Comparison of ENCODE assay signal across 13 mouse cellular contexts in the genomic region with DNA sequence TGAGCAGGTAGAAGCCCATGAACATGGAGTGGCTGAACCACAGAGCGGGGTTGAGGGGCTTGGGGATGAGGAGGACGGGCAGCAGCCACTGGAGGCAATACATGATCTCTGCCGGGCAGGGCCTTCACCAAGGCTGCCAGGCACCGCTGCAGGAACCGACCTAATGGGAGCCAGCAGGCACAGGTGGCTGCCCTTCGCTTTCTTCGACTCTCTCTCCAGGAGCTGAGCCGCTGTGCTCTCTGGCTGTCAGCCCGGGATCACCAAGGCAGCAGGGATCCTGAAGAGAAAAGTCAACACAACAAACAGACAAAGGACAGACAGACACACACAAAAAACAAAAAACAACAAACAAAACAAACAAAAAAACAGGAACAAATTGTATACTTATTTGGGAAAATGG. TPM values are rescaled to one million over a fixed set of nuclear protein-coding genes. Genes with fewer than 3 reads are reported as not detected.
DNase-seq lines count a peak whose midpoint lies in the region; ATAC-seq and TF ChIP-seq lines count a peak whose summit lies in the region.
"Had no signal": no experiment of that assay in that cellular context is flagged by ENCODE, and none has a peak within 500 bp of the region (broad histone marks: within the 10 kb centered on the region; RNA-seq: fewer than 3 reads in every experiment).

No protein-coding gene starts in this region.

- no peak overlapping the region for H3K4me3 ChIP-seq in forebrain, embryonic 12.5 days (replicated peaks)
- H3K4me3 ChIP-seq in forebrain, postnatal 0 days (ENCODE audit: low read depth, low read length): no peak overlapping the region
- no peak overlapping the region for H3K4me3 ChIP-seq in midbrain, embryonic 14.5 days (replicated peaks; ENCODE audit: low read depth, low read length)
- H3K4me3 ChIP-seq in midbrain, embryonic 11.5 days (ENCODE audit: low read depth, low read length): no peak overlapping the region
- H3K4me3 ChIP-seq in gastrocnemius, adult 2 months: 0 out of 2 replicates have a peak overlapping the region, but pooled peaks have one; percentile 3
- H3K4me3 ChIP-seq: embryonic facial prominence, embryonic 12.5 days had no signal

- 72% methylated on average over 9 of the region's 9 CpGs for WGBS in forebrain, embryonic 12.5 days
- 69% methylated on average over 9 of the region's 9 CpGs for WGBS in forebrain, postnatal 0 days
- WGBS in midbrain, embryonic 14.5 days: 68% methylated on average over 9 of the region's 9 CpGs
- 70% methylated on average over 9 of the region's 9 CpGs for WGBS in midbrain, embryonic 11.5 days

- 0 out of 2 replicates have a peak overlapping the region, but pooled peaks have one; percentile 36 for H3K27ac ChIP-seq in forebrain, embryonic 12.5 days
- no peak overlapping the region for H3K27ac ChIP-seq in forebrain, postnatal 0 days (ENCODE audit: low read depth, low read length)
- peak overlapping the region; percentile 93; the same call in 1 of the 2 replicates for H3K27ac ChIP-seq in midbrain, embryonic 14.5 days (replicated peaks; ENCODE audit: low read depth, low read length)
- no peak overlapping the region for H3K27ac ChIP-seq in midbrain, embryonic 11.5 days (ENCODE audit: low read depth, low read length)
- H3K27ac ChIP-seq in gastrocnemius, adult 2 months: peak overlapping the region; percentile 78
- H3K27ac ChIP-seq: embryonic facial prominence, embryonic 12.5 days; liver, embryonic 14.5 days had no signal

- H3K9me3 ChIP-seq in forebrain, embryonic 12.5 days: peaks cover 33% of the 10 kb centered on the region
- peaks cover 17% of the 10 kb centered on the region for H3K9me3 ChIP-seq in forebrain, postnatal 0 days (ENCODE audit: low read length)
- H3K9me3 ChIP-seq in midbrain, embryonic 14.5 days (ENCODE audit: control insufficient read depth, low read length): peaks cover 34% of the 10 kb centered on the region
- peaks cover 21% of the 10 kb centered on the region for H3K9me3 ChIP-seq in midbrain, embryonic 11.5 days (ENCODE audit: control insufficient read depth, low read length)

- no peak overlapping the region for H3K4me2 ChIP-seq in forebrain, embryonic 12.5 days
- H3K4me2 ChIP-seq in forebrain, postnatal 0 days (ENCODE audit: low read depth): no peak overlapping the region
- no peak overlapping the region for H3K4me2 ChIP-seq in midbrain, embryonic 14.5 days (ENCODE audit: low read length)
- H3K4me2 ChIP-seq in midbrain, embryonic 11.5 days: no peak overlapping the region
- H3K4me2 ChIP-seq: embryonic facial prominence, embryonic 12.5 days had no signal

- no peaks in the 10 kb centered on the region for H3K27me3 ChIP-seq in forebrain, embryonic 12.5 days
- H3K27me3 ChIP-seq in forebrain, postnatal 0 days (ENCODE audit: insufficient read depth, low read length): no peaks in the 10 kb centered on the region
- no peaks in the 10 kb centered on the region for H3K27me3 ChIP-seq in midbrain, embryonic 14.5 days (ENCODE audit: control insufficient read depth, insufficient read depth, low read length)
- H3K27me3 ChIP-seq in midbrain, embryonic 11.5 days (ENCODE audit: control insufficient read depth, insufficient read depth, low read length): no peaks in the 10 kb centered on the region; the same call in 1 of the 2 replicates
- H3K27me3 ChIP-seq: embryonic facial prominence, embryonic 12.5 days had no signal

- ATAC-seq in forebrain, embryonic 12.5 days (ENCODE audit: low FRiP score): no peak
- no peak for ATAC-seq in forebrain, postnatal 0 days
- no peak for ATAC-seq in midbrain, embryonic 14.5 days (ENCODE audit: low FRiP score, low TSS enrichment)
- ATAC-seq in midbrain, embryonic 11.5 days (ENCODE audit: low FRiP score): no peak

- no peak overlapping the region for H3K9ac ChIP-seq in forebrain, embryonic 12.5 days
- no peak overlapping the region for H3K9ac ChIP-seq in forebrain, postnatal 0 days
- no peak overlapping the region for H3K9ac ChIP-seq in midbrain, embryonic 14.5 days (replicated peaks; ENCODE audit: low read length)
- H3K9ac ChIP-seq in midbrain, embryonic 11.5 days (ENCODE audit: low read length): no peak overlapping the region
- H3K9ac ChIP-seq: embryonic facial prominence, embryonic 12.5 days; liver, embryonic 14.5 days had no signal

- intact Hi-C loops in gastrocnemius, adult 2 months (cut with DNase I): no loop called here

- peaks cover 75% of the 10 kb centered on the region for H3K36me3 ChIP-seq in forebrain, embryonic 12.5 days (replicated peaks)
- H3K36me3 ChIP-seq in forebrain, postnatal 0 days (ENCODE audit: insufficient read depth): peaks cover 27% of the 10 kb centered on the region; the same call in 1 of the 2 replicates
- H3K36me3 ChIP-seq in midbrain, embryonic 14.5 days (ENCODE audit: control insufficient read depth, insufficient read depth, low read length): peaks cover 37% of the 10 kb centered on the region
- peaks cover 21% of the 10 kb centered on the region for H3K36me3 ChIP-seq in midbrain, embryonic 11.5 days (ENCODE audit: control insufficient read depth, insufficient read depth, low read length)

- H3K4me1 ChIP-seq in forebrain, embryonic 12.5 days: peaks cover 44% of the 10 kb centered on the region
- no peaks in the 10 kb centered on the region for H3K4me1 ChIP-seq in forebrain, postnatal 0 days (ENCODE audit: insufficient read depth)
- H3K4me1 ChIP-seq in midbrain, embryonic 14.5 days (ENCODE audit: control insufficient read depth, insufficient read depth, low read length): peaks cover 10% of the 10 kb centered on the region; the same call in 1 of the 2 replicates
- H3K4me1 ChIP-seq in midbrain, embryonic 11.5 days (ENCODE audit: control insufficient read depth, insufficient read depth, low read length): peaks cover 10% of the 10 kb centered on the region

- no peak for TF ChIP-seq CTCF in forebrain, postnatal 0 days (IDR thresholded peaks at IDR 0.05; ENCODE audit: low read depth)
- TF ChIP-seq CTCF in gastrocnemius, adult 2 months (IDR thresholded peaks at IDR 0.05): no peak

- DNase-seq in forebrain, postnatal 0 days: no peak
- no peak for DNase-seq in midbrain, embryonic 14.5 days
- no peak for DNase-seq in midbrain, embryonic 11.5 days (ENCODE audit: low spot score, missing footprints)
- DNase-seq in gastrocnemius, adult 2 months: peak; percentile 82
- peak; percentile 52 for DNase-seq in skeletal muscle tissue, adult 2 months (ENCODE audit: low read depth, low spot score)
- no peak for DNase-seq in embryo, embryonic 9.5 days (ENCODE audit: extremely low spot score)
- no peak for DNase-seq in thymus, postnatal 14 days
- DNase-seq: lung, postnatal 14 days; right cerebral cortex, adult 18-20 months had no signal

RNA-seq across cellular contexts. Expression of gene Nnat, which starts 1.8 kb away (rescaled TPM):
- polyA plus RNA-seq in forebrain, embryonic 12.5 days (2016; fragmentation: Nextera tagmentation; extraction: Ambion mirVana): 5,265 and 5,863 TPM in 2 replicates
- total RNA-seq in forebrain, postnatal 0 days (2014; rRNA removed): 4,630 and 7,303 TPM in 2 replicates
- 6,353 and 7,049 TPM in 2 replicates for polyA plus RNA-seq in forebrain, postnatal 0 days (2015; fragmentation: Nextera tagmentation; extraction: Ambion mirVana)
- polyA plus RNA-seq in midbrain, embryonic 14.5 days (2014; fragmentation: Nextera tagmentation; extraction: Ambion mirVana): 7,465 and 9,945 TPM in 2 replicates
- polyA plus RNA-seq in midbrain, embryonic 11.5 days (2014; fragmentation: Nextera tagmentation; extraction: Ambion mirVana): 1,391 and 1,438 TPM in 2 replicates
- under 1 TPM; 0.20 to 0.36 TPM for total RNA-seq in gastrocnemius, adult 2 months (2021)
- total RNA-seq: neutrophil, adult 5-6 weeks had no signal

RNA-seq across cellular contexts. Expression of gene Blcap, which starts 13.0 kb away (rescaled TPM):
- polyA plus RNA-seq in forebrain, embryonic 12.5 days (2016; fragmentation: Nextera tagmentation; extraction: Ambion mirVana): 144 and 156 TPM in 2 replicates
- 166 and 208 TPM in 2 replicates for total RNA-seq in forebrain, postnatal 0 days (2014; rRNA removed)
- polyA plus RNA-seq in forebrain, postnatal 0 days (2015; fragmentation: Nextera tagmentation; extraction: Ambion mirVana): 231 and 295 TPM in 2 replicates
- 353 and 397 TPM in 2 replicates for polyA plus RNA-seq in midbrain, embryonic 14.5 days (2014; fragmentation: Nextera tagmentation; extraction: Ambion mirVana)
- 110 and 117 TPM in 2 replicates for polyA plus RNA-seq in midbrain, embryonic 11.5 days (2014; fragmentation: Nextera tagmentation; extraction: Ambion mirVana)
- 10 to 100 TPM; 29.7 to 36.5 TPM for total RNA-seq in gastrocnemius, adult 2 months (2021)

Comparison
In these comparisons a context has a peak if more than half of its experiments do, and no peak if none do; other contexts are left out.
1. H3K27ac ChIP-seq: peak in forebrain, embryonic 12.5 days (single experiment), midbrain, embryonic 14.5 days (single experiment) and gastrocnemius, adult 2 months (single experiment); none in forebrain, postnatal 0 days (single experiment) and midbrain, embryonic 11.5 days (single experiment).
2. DNase-seq: peak in gastrocnemius, adult 2 months (single experiment) and skeletal muscle tissue, adult 2 months (single experiment); none in forebrain, postnatal 0 days (single experiment), midbrain, embryonic 14.5 days (single experiment), midbrain, embryonic 11.5 days (single experiment), embryo, embryonic 9.5 days (single experiment) and thymus, postnatal 14 days (single experiment).